Mouse (Mus musculus) midbrain, embryonic 16.5 days (tissue): ENCODE data around the gene Cops4. TPM values are rescaled to one million over a fixed set of nuclear protein-coding genes. Genes with fewer than 3 reads are reported as not detected.

Experiments
- ATAC-seq: fragments of 200-750 bp; cut with Nextera tagmentation; 2 replicates; pipeline ENCODE4 v1.8.0; 2017; ENCODE audit warnings: moderate TSS enrichment
- H3K27ac ChIP-seq: fragments of 300-500 bp; sonication (generic); 2 replicates; pipeline ENCODE4 v1.5.1; 2014; ENCODE audit warnings: mild to moderate bottlenecking, low read length, mixed read lengths
- H3K27me3 ChIP-seq: fragments of 300-500 bp; sonication (generic); 2 replicates; pipeline ENCODE4 v1.6.1; 2014; ENCODE audit warnings: low read depth, low read length, mixed read lengths; ENCODE audit not compliant: control insufficient read depth, insufficient read depth
- H3K36me3 ChIP-seq: fragments of 300-500 bp; sonication (generic); 2 replicates; pipeline ENCODE4 v1.6.1; 2014; ENCODE audit warnings: mild to moderate bottlenecking, low read length, moderate library complexity, mixed read lengths; ENCODE audit not compliant: control insufficient read depth, insufficient read depth
- H3K4me1 ChIP-seq: fragments of 300-500 bp; sonication (generic); 2 replicates; pipeline ENCODE4 v1.6.1; 2014; ENCODE audit warnings: mild to moderate bottlenecking, low read length, mixed read lengths; ENCODE audit not compliant: control insufficient read depth, insufficient read depth
- H3K4me2 ChIP-seq: fragments of 300-500 bp; sonication (generic); 2 replicates; pipeline ENCODE4 v1.6.1; 2014; ENCODE audit warnings: mild to moderate bottlenecking, low read length, mixed read lengths
- H3K4me3 ChIP-seq: fragments of 300-500 bp; sonication (generic); 2 replicates; pipeline ENCODE4 v1.5.1; 2014; ENCODE audit warnings: low read depth, mild to moderate bottlenecking, low read length, moderate library complexity, mixed read lengths
- H3K9ac ChIP-seq: fragments of 300-500 bp; sonication (generic); 2 replicates; pipeline ENCODE4 v1.6.1; 2014; ENCODE audit warnings: low read depth, low read length, mixed read lengths
- H3K9me3 ChIP-seq: fragments of 300-500 bp; sonication (generic); replicated peaks from 2 replicates; pipeline ENCODE4 v1.6.1; 2014; ENCODE audit warnings: mild to moderate bottlenecking, low read length, mixed read lengths; ENCODE audit not compliant: control insufficient read depth, poor library complexity, severe bottlenecking
- WGBS: fragments of 180-500 bp; shearing (Covaris S2); extraction: QIAGEN DNeasy Blood & Tissue Kit; methylation state at CpG from one replicate; pipeline ENCODE4 v1.1.7; 2014; 5-methylcytosine and 5-hydroxymethylcytosine counted together
- polyA plus RNA-seq: library from polyadenylated mRNA; unstranded; fragments of >200 nt; fragmentation: Nextera tagmentation; extraction: Ambion mirVana; gene quantifications from 2 replicates; pipeline ENCODE4 v1.2.1, GENCODE M21; 2015

Gene Cops4
- polyA plus RNA-seq, 1 experiment from 2014 or later, result 177 TPM

DNA sequence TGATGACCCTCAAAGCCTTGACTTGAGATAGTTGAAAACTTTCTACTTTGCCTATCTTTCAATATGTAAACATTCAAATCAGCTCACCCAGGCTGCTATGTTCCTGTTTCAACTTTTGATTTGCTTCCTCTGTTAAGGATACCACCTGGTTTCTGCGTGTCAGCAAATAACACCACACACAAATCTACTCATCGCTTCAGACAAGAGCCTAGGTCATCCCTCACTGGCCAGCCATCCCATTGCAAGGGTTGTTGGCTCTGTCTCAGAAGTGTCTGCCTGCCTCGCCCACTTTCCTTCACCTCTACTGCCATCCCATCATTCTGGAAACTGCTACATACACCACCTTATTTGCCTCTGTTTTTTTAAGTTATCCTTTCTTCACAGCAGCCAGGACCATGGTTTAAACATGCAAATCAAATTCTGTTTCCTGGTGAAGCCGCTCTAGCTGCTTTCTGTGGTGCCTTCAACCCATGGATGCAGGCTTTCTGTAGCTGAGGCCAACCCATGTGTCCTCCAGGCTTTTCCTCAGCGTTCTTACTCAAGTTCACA lies 60.8 kb downstream of the Cops4 start:
- Histone ChIP-seq H3K27me3 (no peaks in the 10 kb centered on the region), H3K27ac (no peak overlapping the region), H3K36me3 (no peaks in the 10 kb centered on the region), H3K9me3 (no peaks in the 10 kb centered on the region), H3K4me1 (no peaks in the 10 kb centered on the region), H3K4me2 (no peak overlapping the region), H3K4me3 (no peak overlapping the region), H3K9ac (no peak overlapping the region)
- WGBS, result 84% methylated on average over 5 of the region's 5 CpGs
- no peak for ATAC-seq

DNA sequence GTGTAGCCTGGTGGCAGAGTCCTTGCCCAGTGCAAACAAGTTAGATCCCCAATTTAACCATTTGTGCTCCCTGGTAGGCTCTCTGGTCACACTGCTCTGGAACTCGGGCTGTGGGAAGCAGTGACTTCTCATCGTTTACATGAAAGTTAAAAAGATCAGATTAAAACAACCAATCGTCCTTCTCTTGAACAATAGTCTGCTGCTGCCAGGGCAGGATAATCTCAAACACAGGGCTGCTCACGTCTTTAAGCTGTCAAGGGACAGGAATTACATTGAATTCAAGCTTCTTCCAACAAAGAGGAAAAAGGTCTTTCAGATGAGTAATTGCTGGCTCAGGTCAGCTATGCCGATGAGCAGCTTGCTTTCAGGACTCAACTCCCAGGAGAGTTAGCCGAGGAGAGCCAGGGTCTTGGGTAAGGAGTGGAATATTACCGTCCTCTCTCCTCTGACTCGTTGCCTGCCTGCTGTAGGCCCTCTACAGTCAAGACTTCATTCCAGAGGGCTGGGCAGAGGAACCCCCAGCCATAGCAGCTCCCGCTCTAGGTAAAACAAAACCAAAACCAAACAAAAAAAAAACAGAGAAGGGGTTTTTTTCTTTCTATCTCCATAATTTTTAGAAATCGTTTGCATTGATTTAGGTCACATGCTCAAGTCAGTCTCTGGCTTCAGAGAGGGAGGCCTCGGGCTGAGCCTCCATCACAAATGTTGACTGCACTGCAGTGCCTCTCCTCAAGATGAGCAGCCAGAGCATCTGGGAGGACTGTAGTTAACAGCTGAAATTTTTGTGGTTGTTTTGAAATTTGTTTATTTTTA lies 63.7 kb downstream of the Cops4 start:
- Histone ChIP-seq H3K27ac (no peak overlapping the region), H3K4me1 (no peaks in the 10 kb centered on the region), H3K9ac (no peak overlapping the region), H3K4me2 (no peak overlapping the region), H3K4me3 (no peak overlapping the region), H3K9me3 (no peaks in the 10 kb centered on the region), H3K27me3 (no peaks in the 10 kb centered on the region), H3K36me3 (no peaks in the 10 kb centered on the region)
- ATAC-seq, result no peak
- WGBS, result 62% methylated on average over 11 of the region's 11 CpGs

DNA sequence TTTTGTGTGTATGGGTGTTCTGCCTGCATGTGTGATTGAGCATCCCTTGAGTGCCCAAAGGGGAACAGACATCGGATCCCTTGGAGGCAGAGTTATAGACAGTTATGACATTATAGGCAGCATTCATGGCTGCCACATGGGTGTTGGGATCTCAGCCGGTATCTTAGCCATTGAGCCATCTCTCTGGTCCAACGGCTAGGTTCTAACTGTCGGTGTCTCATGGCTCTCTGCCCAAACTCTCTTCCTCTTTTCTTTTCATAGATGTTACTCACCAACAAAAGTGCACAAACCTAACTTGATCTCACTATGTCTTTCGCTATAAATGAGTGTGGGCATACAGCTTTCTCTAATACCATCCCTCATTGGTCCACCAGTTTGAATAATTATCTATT lies 64.3 kb downstream of the Cops4 start:
- no peak overlapping the region for H3K9ac ChIP-seq
- no peak overlapping the region for H3K4me2 ChIP-seq
- 96% methylated on average over 5 of the region's 5 CpGs for WGBS
- no peaks in the 10 kb centered on the region for H3K27me3 ChIP-seq
- no peaks in the 10 kb centered on the region for H3K36me3 ChIP-seq
- H3K9me3 ChIP-seq, result no peaks in the 10 kb centered on the region
- ATAC-seq, result no peak
- H3K4me3 ChIP-seq, result no peak overlapping the region
- no peak overlapping the region for H3K27ac ChIP-seq
- no peaks in the 10 kb centered on the region for H3K4me1 ChIP-seq

DNA sequence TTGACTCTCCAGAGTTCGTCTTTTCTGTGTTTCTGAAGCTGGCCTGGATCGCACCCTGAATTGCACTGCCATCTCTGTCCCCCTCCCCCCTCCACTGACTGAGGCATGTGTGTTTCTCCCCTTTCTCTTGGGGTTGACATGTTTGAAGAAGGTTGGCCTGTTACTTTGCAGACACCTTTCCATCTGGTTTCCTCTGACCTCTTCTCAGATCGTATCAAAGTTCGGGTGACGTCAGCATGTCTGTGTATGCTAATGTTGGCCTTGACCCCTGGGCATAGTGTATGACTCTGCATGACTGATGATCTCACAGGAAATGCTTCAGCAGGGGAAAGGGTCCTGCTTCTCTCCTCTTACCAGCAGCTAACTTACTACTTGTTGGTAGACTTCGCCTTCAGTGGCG lies 65.0 kb downstream of the Cops4 start:
- 92% methylated on average over 7 of the region's 7 CpGs for WGBS

DNA sequence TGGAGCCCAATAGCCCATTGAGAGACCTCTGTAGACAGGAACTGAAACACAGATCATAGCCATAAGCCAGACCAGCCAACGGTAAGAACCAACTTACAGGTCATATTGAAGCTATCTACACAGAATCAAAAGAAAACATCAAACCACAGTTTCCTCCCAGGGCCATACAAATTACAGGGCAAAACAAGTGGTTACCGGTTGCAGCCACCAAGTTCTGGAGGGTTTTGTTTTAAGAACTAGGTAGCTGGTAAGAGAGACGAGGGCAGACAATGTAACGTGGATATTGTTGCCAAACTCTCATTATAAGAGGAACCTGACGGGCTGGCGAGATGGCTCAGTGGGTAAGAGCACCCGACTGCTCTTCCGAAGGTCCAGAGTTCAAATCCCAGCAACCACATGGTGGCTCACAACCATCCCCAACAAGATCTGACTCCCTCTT lies 67.1 kb downstream of the Cops4 start:
- Histone ChIP-seq H3K9me3 (no peaks in the 10 kb centered on the region), H3K9ac (no peak overlapping the region), H3K4me3 (no peak overlapping the region), H3K4me2 (no peak overlapping the region), H3K4me1 (no peaks in the 10 kb centered on the region), H3K27ac (no peak overlapping the region), H3K36me3 (no peaks in the 10 kb centered on the region), H3K27me3 (no peaks in the 10 kb centered on the region)
- WGBS, result 89% methylated on average over 8 of the region's 8 CpGs
- ATAC-seq, result no peak

More for the DNA sequence above, 65.0 kb downstream of the Cops4 start:
- no peak for ATAC-seq
- Histone ChIP-seq H3K9me3 (no peaks in the 10 kb centered on the region), H3K9ac (no peak overlapping the region), H3K4me3 (no peak overlapping the region), H3K27ac (no peak overlapping the region), H3K27me3 (no peaks in the 10 kb centered on the region), H3K4me2 (no peak overlapping the region), H3K36me3 (no peaks in the 10 kb centered on the region), H3K4me1 (no peaks in the 10 kb centered on the region)

DNA sequence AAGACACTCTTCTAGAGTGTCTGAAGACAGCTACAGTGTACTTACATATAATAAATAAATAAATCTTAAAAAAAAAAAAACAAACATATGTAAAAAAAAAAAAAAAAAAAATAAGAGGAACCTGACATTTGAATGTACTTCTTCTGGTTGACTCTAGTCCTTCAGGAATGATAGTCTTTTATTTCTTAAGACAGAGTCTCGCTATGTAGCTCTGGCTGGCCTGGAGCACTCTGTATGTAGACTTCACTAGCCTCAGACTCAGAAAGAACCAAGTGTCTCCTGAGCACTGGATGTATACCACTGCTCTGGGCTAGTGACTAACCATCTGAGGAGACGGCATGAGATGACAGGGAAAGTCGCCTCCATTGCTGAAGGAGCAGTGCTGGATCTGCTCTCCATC lies 67.5 kb downstream of the Cops4 start:
- Histone ChIP-seq H3K27ac (no peak overlapping the region), H3K27me3 (no peaks in the 10 kb centered on the region), H3K4me3 (no peak overlapping the region), H3K4me1 (no peaks in the 10 kb centered on the region), H3K36me3 (no peaks in the 10 kb centered on the region), H3K4me2 (no peak overlapping the region), H3K9ac (no peak overlapping the region), H3K9me3 (no peaks in the 10 kb centered on the region)
- WGBS, result 94% methylated on average over 3 of the region's 3 CpGs
- no peak for ATAC-seq

DNA sequence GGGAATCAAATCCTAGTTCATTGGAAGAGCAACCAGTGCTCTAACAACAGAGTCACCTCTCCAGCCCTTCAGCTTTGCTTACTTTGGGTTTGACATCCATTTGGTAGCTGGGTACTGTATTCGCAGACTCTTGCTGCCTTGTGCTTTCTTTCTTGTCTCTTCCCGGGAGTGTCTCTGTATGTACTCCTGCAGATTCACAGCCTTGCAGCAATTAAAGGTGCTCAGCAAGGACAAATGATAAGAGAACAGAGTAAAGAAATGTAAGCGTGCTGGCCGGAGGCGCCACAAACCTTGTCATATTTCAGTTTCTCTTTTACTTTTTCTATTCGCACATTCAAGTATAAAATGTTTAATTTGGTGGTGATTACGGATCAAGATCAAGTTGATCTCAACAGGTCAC lies 69.0 kb downstream of the Cops4 start:
- no peaks in the 10 kb centered on the region for H3K36me3 ChIP-seq
- no peak for ATAC-seq
- H3K4me2 ChIP-seq, result no peak overlapping the region
- no peaks in the 10 kb centered on the region for H3K27me3 ChIP-seq
- no peaks in the 10 kb centered on the region for H3K9me3 ChIP-seq
- no peak overlapping the region for H3K9ac ChIP-seq
- H3K27ac ChIP-seq, result no peak overlapping the region
- no peak overlapping the region for H3K4me3 ChIP-seq
- no peaks in the 10 kb centered on the region for H3K4me1 ChIP-seq
- WGBS, result 93% methylated on average over 7 of the region's 7 CpGs

DNA sequence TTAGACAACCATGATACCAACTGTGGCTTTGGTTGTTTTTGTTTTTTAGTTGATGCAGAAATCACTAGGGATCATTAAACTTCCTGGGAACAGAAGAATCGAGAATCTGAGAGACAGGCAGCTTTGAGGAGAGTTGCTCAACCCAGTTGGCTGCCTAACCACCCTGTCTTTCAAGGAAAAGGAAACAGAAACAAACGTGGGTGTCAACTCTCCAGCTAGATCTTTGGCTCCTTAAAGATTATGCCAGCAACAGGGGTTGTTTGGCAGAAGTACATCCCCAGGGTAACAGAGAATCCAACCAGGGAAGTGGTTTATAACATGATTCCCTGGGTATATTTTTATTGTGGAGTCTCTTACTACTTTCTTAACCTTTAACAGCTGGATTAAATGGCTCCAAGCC lies 69.5 kb downstream of the Cops4 start:
- Histone ChIP-seq H3K4me1 (no peaks in the 10 kb centered on the region), H3K27ac (no peak overlapping the region), H3K4me2 (no peak overlapping the region), H3K27me3 (no peaks in the 10 kb centered on the region), H3K36me3 (no peaks in the 10 kb centered on the region), H3K4me3 (no peak overlapping the region), H3K9ac (no peak overlapping the region), H3K9me3 (no peaks in the 10 kb centered on the region)
- ATAC-seq, result no peak
- WGBS, result 45% methylated on average over 2 of the region's 2 CpGs

DNA sequence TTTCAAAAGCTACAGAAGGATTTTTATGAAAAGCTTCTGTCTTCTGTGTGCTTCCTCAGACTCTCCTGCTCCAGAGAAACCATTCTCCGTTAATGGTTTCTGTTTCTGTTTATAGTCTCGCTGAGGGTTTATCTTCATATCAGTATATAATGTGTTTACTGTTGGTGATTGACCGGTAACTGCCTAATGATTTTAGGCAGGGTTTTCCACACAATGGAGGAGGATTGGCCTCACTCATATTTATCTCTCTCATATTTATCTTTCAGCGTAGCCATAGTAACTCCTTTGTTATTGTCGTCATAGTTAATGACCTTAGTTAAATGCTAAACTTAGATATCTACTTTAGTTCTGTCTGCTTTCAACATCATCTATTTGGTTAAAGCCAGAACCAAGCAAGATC lies 72.4 kb downstream of the Cops4 start:
- Histone ChIP-seq H3K4me2 (no peak overlapping the region), H3K27me3 (no peaks in the 10 kb centered on the region), H3K27ac (no peak overlapping the region), H3K36me3 (no peaks in the 10 kb centered on the region), H3K9ac (no peak overlapping the region), H3K9me3 (no peaks in the 10 kb centered on the region; the same call in 1 of the 2 replicates), H3K4me1 (no peaks in the 10 kb centered on the region), H3K4me3 (no peak overlapping the region)
- no peak for ATAC-seq
- WGBS, result 94% methylated on average over 5 of the region's 5 CpGs
